Mouse (Mus musculus) granulocyte monocyte progenitor cell, adult 5-6 weeks (primary cell): ENCODE measurements around the gene Lrrc49. TPM values are rescaled to one million over a fixed set of nuclear protein-coding genes. Genes with fewer than 3 reads are reported as not detected.

Experiments
- ATAC-seq: replicated peaks from 2 replicates; pipeline ENCODE4 v1.8.0; 2016; ENCODE audit warnings: mild to moderate bottlenecking, moderate TSS enrichment, inconsistent platforms; ENCODE audit not compliant: poor library complexity, severe bottlenecking
- total RNA-seq, 2 experiments: library from RNA; stranded (forward) in 1 of 2; stranded (reverse) in 1 of 2; fragments of 200-712, 200-1000 nt in 1 of 2; fragments of >200 nt in 1 of 2; fragmentation: Nextera tagmentation in 1 of 2; gene quantifications; 2 replicates each; pipeline ENCODE4 v1.2.3; 2014 to 2017

Gene Lrrc49
- total RNA-seq, 2 experiments from 2014 or later, result 3.4 to 6.1 TPM

DNA sequence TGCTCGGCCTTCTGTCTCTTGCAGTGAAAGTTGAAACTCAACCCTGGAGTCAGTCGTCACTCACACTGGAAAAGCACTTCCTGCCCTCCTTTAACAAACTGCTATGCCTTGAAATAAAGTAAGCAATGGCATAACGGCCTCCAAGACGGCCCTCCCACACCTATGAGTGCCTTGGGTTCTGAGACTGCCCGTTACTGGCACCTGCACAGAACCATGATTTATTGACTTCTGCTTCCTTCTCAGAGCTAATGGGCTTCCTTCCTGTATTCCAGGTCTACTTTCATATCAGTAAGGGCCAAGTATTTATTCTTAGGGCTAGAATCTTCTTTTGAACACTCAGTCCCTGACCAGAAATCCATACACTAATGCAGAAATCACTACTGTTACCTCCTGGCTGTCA lies 9.0 kb downstream of the Lrrc49 start:
- no peak for ATAC-seq

DNA sequence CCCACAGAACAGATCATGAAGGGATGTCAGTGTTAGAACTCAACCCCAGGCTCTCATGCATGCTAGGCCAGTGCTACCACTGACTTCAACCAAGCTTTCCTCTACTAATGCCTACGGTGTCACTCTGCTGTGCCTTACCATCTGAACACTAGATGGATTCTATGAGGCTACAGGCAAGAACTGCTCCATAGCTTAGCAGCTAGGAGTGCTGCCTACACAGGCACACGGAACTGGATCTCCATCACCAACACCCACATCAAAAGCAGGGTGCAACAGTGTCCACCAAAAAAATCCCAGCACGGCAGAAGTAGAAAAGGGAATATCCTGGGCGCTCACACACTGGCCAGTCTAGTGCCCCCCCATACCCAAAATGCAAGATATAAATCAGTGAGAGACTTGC lies 11.5 kb downstream of the Lrrc49 start:
- no peak for ATAC-seq

DNA sequence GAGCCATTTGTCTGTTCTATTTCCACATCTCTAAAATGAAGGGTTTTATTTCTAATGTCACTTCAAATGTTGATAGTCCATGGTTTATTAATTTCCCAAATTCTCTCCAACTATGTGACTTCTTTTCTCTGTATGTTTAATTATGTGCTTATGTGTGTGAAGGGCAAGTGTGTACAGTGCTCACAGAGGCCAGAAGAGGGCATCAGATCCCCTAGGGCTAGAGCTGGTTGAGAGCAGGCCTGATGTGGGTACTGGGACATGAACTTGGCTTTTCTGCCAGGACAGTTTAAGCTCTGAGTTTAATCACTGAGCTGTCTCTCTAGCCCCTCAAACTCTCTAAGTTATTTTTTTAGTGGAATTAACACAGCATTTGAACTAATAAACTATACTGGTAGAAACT lies 13.2 kb downstream of the Lrrc49 start:
- no peak for ATAC-seq

DNA sequence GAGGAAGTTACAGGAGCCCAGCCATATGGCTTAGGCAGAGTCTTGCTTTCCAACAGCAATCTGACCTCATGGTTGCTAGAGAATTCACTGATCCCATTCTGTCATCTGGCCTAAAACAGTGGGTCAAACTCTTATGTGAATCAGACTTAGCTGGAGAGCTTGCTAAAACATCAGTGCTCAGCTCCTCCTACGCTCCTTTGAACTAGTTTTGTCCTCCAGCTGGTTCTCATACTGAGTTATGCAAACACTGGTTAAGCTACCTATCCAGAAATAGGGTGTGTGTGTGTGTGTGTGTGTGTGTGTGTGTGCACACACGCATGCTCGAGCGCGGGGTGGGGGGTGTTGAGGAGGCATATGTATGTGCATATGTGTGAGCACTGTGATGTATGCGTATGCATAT lies 15.4 kb downstream of the Lrrc49 start:
- no peak for ATAC-seq

DNA sequence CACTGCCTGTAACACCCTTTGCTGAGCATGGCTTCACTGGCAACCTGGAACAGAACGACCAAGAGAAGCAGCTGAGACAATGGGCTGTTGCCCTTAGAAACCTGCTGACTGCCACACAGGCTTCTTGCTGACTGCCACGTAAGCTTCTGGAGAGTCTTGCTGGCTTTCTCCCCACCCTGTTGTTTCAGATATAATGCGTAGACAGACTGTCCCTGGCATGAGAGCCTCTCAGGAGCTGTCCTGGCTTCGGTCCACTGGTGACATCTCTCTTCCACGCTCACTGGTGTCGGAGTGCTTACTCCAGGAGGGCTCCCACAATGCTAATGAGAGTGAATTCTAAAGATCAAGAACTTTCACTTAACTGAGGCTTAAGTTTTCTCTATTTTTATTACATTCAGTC lies 19.1 kb downstream of the Lrrc49 start:
- no peak for ATAC-seq

DNA sequence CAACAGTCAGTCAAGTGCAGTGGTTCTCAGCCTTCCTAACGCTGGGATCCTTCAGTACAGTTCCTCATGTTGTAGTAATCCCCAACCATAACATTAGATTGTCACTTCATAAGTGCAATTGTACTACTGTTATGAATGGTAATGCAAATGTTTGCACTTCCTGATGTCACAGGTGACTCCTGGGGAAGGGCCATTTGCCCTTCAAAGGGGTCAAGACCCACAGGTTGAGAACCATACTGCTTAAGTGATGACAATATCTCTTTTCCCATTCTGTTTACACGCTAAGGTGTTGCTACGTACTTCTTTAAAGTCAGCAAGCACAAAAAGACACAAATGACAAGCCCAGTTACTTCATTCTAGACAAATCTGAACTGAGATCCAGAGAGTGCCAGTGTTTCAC lies 22.4 kb downstream of the Lrrc49 start:
- ATAC-seq, result no peak

DNA sequence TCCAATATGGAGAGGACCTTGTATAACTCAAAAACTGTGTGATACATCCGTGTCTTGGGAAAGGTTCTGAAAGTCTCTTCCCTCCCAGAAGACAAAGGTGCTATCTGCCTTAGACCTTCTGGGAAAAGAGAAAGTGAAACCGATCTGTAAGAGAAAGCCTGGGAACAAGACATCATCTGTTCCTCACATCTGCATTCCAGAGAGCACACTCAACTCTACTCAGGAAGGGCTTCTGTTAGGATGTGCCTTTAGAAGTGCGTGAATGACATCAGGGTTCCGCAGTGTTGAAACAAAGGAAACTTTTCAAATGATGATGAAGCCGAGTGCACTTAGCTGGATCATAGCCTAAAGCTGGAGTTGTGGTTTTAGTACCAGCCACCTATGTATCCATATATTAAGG lies 23.1 kb downstream of the Lrrc49 start:
- no peak for ATAC-seq

DNA sequence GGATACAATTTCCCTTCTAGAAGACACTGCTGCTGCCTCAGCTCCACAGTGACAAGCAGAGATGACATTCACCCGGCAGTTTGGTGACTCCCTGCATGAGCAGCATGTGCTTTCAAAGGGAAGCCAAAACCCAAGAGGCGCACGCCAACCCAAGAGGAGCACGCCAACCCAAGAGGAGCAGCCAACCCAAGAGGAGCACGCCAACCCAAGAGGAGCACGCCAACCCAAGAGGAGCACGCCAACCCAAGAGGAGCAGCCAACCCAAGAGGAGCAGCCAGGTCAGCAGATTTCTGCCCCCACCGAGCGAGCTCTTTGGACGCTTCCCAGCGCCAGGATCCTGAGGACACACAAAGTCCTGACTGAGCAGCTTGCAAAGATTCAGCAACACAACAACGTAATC lies 23.6 kb downstream of the Lrrc49 start:
- no peak for ATAC-seq

DNA sequence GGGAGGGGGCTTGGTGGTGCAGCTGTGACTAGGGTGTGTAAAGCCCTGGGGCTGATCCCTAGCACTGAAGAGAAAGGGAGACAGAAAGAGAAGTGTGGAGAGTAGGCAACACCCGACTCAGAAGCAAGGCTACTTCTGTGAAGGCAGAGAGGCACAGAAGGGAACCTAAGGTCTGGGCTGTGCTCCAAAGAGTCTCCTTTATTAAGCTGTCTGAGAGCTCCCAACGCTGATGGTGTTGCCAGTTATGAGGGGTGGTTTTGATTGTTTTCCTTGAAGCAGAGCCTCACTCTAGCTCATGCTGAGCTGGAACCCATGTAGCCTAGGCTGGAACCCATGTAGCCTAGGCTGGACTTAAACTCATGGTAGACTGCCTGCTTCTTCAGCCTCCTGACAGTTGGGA lies 25.0 kb downstream of the Lrrc49 start:
- no peak for ATAC-seq

DNA sequence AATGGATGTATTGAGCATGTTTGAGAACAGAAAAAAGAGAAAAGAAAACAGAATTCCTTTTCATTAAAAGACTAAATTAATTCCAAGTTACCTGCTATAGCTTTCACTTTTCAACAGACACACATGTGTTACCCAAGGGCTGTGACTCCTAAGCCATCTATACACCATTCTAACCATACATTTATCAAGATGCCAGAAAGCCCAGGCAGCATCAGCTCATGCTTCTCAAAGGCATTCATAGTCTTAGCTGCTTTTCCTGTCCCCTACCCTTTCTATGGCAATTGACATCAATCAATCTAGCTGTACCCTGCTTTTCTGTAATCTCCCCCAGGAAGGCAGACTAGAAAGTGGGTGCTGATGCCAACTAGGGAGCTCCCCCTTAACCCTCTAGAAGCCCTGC lies 34.4 kb downstream of the Lrrc49 start:
- no peak for ATAC-seq

DNA sequence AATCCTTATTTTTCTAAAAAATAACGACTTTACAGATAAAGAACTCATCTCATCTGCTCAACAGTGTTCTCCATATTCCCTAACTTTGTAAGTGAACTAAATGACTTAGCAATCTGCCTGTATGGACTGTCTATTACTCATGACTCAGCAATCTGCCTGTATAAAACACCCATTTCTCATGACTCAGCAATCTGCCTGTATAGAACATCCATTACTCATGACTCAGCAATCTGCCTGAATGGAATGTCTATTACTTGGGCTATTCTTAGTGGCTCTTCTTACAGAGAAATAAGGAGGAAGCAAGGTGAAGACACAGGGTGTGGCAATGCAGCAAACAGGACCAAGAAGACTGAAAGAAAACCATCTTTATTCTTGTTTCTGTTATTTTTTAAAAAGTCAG lies 34.8 kb downstream of the Lrrc49 start:
- ATAC-seq, result no peak

DNA sequence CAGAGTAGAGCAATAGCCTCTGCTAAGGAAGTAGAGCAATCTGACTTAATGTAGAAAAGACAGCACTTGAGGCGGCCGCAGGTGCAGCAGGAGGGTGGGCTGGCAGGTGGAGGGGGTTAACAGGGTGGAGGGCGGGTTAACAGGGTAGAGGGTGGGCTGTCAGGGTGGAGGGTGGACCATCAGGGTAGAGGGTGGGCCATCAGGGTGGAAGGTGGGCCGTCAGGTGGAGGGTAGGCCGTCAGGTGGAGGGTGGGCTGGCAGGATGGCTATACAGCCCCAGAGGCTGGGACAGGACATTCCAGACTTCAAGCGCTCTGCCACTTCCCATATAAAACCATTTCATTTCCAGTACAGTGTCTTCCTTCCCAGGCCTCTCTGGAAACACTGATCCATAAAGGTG lies 37.7 kb downstream of the Lrrc49 start:
- ATAC-seq, result no peak

DNA sequence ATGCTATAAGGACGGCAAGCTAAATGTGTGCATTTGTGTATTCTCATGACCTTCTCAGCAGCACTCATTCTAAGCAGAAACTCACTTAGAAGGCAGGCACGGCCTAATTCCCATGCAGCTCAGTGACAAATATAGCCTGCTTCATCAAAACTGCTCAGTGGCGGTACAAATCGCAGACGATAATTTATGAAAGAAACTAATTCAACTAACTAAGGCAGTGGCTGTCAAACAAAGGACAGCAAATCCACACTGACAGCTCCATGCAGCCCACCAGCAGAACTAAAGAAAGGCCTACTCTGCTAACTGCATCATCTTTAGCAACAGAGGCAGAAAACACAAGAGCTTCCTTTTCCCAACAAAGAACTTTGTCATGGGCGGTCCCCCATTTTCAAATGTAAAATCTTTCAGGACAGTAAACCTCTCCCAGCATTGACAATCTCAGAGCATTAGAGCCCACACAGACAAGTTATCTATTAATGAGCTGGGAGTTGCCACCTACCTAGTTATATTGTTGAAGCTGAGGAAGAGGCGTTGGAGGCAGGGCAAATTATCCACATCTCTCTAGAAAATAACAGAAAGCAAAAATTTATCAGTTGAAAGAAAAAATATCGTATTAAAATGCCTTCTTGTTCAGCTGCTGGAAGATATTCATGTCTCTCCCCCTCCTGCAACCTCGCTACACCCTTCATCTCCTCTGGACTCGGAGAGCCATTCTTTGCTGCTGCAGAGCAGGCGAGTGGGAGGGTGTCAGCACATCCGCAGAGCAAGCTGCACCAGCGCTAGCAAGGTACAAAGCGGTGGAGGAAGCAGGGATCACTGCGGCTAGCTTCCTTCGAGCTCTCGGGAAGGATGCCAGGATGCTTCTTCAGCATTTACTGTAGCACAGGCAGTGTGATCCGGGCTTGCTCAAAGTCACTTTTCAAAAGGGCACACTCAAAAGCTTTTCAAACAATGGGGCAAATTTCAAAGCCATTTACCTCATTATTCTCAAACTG lies 38.7 kb downstream of the Lrrc49 start:
- ATAC-seq, result no peak

DNA sequence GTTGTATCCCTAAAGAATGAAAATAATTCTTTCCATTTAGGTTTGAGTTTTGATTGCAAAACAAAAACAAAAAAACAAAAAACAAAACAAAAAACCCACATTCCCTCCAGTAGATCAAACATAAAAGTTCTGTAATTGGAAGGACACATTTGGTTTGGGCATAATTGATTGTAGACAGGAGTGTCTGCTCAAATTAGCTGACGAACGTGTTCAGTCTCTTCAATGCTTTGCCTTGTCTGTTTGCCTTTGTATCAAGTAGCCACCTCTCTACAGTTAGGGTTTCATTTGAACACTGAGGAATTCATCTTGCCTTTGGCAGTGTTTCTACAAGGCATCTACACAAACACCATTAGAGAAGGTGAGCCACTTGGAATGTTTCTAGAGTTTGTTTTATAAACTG lies 54.4 kb downstream of the Lrrc49 start:
- no peak for ATAC-seq

DNA sequence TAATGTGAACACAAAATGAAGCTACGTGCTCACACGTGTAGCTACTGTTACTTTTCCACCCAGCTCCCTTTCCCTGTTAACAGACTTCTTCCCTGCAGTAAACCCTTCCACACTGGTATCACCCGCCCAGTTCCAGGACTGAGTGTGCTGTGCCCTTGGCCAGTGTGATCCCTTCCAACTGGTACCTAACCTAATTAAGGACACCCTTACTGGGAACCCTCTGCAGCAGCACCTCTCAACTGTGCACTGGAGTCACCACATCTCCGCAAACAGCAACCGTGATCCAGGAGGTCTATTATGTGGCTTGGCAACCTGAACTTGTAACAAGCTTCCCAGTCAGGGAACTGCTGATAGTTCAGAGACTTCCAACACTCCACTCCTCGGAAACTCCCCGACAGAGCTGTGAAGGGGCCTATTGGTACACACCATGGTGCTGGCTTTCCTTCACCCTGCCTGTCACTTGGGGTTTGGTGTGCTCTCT lies 61.6 kb downstream of the Lrrc49 start:
- no peak for ATAC-seq

DNA sequence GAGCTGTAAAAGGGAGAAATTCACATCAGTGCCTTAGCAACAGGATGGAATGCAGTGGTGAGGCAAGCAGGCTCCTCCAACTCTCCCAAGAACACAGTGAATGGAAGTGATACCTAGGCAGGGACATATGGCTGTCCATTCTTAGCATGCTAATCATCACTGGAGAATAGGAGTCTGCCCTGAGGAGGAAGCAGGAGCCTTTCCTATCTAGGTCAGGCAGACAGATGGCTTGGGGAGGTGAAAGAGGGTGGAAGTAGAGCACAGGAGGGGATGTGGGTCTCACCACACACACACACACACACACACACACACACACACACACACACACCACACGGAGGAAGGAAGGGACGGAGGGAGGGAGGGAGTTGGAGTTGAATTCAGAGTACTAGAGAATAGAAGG lies 62.1 kb downstream of the Lrrc49 start:
- ATAC-seq, result no peak

DNA sequence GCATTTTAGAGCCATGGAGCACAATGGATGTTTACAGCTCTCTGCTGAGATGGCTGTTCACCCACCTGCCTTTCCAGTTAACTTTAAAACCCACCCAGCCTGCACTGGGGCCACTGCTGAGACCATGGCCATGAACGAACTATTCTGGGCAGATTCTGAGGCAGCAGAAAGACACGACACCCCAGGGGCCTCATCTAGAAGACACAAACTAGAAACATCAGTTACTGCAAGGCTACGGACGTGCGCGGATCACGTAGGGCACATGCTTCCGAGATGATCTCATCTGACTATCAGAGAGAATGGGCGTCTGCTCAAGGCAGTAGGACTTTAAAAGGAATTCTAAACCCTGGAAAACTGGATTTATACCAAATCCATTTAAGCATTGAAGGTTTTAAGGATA lies 71.0 kb downstream of the Lrrc49 start:
- no peak for ATAC-seq

DNA sequence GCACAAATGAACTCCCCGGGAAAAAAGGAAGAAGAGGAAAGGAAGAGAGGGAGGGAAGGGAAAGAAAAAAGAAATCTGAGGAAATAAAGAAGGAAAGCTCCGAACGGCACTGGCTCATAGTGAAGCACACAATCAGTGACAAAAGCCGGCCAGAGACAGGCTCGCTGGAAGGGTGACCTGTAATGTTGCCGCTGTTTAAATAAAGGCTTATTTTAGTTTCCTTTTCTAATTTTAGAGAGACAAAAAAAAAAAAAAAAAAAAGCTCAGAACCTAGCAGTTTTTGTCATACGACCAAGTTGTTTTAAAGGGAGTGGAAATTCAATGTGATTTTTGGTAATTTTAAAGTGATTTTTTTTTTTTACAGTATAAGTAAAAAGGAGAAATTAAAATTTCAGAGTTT lies 71.6 kb downstream of the Lrrc49 start:
- no peak for ATAC-seq

DNA sequence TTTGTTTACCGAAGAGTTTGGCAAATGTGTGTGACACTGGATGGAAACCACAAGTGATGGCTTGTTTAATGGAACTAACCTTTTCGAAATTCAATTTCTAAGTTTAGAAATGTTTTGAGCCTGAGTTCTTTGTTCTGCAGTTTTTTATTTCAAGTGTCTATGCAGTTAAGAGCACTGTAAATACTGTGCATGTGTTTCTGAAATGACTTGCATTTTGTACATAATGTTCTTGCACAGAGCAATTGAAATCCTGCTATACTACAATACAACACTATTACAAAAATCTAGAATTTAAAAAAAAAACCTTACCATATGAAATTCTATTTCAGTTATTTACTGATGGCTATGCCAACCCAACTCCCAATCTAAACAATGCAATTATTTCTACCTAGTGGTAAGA lies 75.7 kb downstream of the Lrrc49 start:
- ATAC-seq, result no peak

DNA sequence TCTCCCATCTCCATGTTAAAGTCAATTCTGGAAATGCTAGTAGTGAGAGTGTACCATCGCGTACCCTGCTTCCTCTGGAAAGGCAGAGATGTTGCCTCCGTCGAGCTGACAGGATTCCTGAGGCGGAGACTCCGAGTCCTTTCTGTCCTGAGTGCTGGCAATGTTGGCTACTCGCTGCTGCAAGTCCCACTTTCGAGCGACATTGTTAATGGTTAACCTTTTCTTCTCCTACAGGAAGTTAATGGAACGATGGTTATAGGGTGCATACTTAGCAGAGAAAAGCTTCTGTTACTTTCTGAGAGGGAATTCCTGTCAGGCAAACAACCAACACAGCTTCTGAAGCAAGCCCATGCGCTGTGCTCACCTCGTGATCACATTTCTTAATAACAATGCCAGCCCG lies 77.8 kb downstream of the Lrrc49 start:
- no peak for ATAC-seq

DNA sequence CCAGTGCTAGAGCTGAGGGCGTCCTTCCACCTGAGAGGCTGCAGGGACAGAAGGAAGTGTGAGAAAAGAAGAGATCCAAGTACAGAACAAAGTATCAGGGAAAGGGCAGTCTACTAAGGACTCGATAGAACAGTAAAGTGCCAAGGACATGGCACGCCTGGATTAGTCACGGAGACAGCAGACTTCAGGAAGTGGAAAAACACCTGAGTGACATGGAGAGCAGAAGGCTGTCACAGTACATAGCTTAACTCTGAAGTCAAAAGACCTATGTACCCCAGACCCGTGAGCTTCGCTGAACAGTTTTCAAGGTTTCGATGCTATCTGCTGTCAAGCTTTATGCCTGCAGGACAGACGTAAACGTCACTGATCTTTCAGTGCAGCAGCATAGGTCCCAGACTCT lies 79.1 kb downstream of the Lrrc49 start:
- ATAC-seq, result no peak

DNA sequence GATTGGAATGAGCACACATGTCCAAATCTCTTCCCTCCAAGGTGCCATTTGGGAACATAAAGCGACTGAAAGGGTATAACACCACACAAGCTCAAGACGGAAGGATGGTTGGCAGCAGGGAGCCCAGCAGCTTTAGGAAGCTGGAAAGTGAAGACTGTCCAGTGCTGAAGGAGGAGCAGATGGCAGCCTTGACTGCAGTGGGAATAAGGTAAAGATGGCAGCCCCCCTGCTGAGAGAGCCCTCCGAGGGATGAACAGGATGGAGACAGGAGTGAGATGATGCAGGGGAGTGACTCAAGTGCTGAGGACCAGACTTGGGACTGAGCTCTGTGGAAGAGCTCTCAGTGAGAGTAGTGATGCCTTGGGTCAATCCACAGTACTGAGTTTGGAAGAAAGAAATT lies 79.9 kb downstream of the Lrrc49 start:
- no peak for ATAC-seq
